Mouse (Mus musculus) kidney, adult 8-10 months (tissue): Measurements from ENCODE around the gene Abtb2.
A peak's percentile ranks its signal among the peaks of the same experiment; 100 is the strongest.
"Not testable (repeated sequence)": the region's sequence is repeated elsewhere in the genome, so short reads cannot be mapped to it uniquely, and the experiment has no call there.

Experiments used
- DNase-seq, 2 experiments: peaks; one replicate each; pipeline ENCODE4 v3.0.0; 2022

Abtb2 gene

DNA sequence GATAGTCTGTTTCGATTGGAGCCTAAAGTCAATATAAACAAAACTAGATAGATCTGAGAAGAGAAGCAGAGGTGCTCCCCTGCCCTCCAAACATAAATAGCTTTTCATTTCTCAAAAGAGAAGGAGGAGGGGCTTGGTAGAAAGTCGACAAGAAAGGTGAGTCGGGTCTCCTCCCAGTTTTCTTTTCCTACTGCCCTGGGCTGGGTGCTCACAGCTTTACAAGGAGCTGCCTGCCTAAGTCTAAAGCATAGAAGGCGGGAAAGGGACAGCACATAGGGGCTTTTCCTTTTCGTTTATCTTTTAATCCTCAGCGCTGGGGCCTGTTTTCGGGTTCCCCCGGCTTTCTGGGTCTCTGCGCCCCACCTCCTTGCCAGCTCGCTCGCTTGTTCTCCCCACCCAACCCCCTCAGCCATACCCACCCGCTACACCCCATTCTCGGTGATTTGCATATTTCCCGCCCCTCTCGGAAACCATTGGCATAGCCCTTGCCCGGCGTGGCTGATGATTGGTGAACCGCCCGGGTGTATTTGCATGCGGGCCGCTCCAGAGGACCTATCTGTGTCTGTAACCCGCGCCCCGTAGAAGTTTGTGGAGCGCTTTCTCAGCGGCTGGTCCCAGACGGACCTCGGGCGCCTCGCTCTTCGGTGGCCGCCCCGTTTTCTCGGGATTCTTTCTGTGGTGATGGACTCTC is at the start of gene Abtb2:
TSS of gene Abtb2 (plus strand) at position 579 of the 691 bp plus-strand sequence.
- DNase-seq: peak; percentile 94 to 95

DNA sequence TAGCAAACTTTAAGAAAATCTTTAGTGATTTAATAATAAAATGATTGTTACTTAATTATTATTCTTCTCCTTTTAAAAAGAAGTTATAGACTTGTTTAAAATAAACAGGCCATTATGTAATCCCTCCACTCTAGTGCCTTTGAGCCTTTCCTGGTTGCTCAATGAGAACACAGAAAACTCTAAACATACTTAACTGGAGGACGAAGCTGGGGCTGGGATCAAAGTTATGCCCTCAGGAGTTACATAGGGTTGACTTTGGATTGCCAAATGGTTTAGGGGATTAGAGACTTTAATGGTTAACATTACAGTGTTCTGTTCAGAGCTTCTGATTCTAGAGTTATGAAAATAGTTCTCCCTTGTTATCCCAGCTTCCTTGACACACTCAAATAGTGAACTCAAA is 49.6 kb upstream of the Abtb2 start:
- no peak for DNase-seq

DNA sequence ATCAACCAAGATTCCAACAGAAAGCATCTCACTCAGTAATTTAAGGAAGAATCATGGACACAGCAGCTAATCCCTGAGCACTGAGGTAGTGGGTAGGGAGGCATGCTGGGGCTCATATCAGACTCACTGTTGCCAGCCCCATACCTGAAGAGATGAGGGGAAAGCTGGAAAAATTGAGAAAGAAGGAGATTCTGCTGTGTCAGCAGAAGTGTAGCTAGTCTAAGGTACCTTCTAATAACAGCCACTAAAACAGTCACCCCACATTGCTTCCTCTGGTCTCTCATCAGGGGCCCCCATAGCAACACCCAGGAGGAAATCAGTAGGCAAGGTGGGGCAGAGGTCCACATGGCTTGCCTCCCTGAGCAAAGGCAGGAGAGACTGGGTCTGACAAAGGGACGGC is 40.5 kb upstream of the Abtb2 start:
- DNase-seq: no peak

DNA sequence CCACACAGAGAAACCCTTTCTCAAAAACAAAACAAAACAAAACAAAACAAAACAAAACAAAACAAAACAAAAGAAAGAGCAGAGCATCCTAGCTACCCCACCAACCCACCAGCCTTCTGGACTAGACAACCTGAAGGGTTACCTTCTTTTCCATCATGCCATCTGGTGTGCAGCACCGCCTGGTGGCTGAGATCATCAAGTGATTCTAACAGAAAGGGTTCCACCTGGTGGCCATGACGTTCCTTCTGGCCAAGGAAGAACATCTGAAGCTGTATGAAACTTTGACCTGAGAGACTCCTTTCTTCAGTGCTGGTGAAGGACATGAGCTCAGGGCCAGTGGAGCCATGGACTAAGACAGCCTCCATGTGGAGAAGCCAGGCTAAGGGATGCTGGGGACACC is 19.0 kb upstream of the Abtb2 start:
- peak; percentile 78 to 91 for DNase-seq

DNA sequence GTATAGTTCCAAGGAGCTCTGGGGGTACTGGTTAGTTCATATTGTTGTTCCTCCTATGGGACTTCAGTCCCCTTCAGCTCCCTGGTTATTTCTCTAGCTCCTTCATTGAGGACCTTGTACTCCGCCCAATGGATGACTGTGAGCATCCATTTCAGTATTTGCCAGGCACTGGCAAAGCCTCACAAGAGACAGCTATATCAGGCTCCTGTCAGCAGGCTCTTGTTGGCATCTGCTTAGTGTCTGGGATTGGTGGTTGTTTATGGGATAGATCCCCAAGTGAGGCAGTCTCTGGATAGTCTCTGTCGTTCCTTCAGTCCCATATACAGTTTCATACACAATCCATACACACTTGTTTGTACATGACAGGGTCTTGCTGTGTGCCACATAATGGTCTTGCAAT is 15.8 kb upstream of the Abtb2 start:
- DNase-seq: not testable (repeated sequence)

DNA sequence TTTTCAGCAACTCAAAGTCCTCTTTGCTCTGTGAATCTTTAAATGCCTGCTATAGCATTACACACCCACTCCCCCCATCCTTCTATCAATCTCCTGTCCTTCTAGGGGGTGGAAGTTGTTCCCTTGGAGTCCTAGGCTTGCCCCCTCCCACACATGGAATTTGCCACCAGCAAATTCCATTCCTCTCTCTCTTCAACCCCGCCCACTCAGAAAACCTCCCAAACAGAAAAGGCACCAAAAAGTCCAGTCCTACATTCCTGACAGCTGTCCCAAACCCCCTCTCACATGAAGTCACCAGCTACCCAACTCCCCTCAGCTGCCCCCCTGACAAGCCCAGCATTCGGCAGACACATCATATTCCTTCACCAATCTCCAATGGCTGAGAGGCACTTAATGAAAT is 12.1 kb upstream of the Abtb2 start:
- DNase-seq: no peak

DNA sequence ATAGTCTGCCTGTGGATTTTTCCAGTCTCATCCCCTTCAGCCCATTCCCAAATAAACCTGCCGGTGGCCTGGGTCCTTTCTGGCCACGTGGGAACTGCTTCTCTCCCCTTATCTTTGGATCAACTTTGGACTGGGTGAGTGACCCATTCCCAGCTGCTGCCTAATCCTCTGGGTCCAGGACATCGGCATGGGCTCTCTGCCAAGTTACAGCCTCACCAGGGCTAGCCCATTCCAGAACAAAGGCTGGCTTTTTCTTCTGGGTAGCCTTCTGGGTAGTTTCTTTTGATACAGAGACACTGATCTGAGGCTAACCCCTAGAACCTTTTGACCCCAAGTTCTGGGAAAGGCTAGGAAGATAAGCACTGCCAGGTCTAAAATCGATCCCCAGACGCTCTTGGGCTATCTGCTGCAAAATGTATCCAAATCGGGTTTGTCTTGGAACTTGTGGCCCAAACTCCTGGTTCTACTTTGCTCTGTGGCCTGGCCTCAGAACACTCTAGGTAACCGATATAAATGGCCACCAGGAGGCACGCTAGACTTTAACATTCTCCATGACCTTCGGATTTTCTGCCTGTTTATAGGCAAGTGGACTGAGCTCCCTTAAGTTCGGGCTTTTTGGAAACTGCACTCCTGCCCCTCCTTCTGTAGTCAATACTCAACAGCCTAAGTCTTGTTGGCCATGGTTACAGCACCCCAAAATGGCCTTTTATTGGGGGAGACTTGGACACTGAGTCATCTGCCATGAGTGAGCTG is 9.8 kb upstream of the Abtb2 start:
- peak in 1 of 2 experiments; percentile 69 for DNase-seq

DNA sequence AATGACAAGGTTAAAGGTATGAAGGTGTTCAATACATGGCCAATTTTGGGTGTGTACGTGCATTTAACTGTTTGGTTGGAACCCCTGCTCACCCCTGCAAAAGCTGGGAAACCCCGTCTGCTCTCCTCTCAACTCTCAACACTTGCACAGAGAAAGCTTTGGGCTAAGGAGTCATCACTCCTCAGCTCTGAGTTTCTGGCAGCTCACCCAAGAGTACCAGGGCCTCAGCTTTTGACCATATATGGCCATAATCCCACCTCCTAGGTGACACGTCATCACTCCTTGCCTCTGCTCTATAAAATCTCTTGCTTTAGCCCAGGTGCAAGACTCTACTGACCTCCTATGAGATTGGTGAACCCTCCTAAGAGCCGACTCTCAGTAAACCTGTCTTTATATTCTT is 5.2 kb upstream of the Abtb2 start:
- no peak for DNase-seq

DNA sequence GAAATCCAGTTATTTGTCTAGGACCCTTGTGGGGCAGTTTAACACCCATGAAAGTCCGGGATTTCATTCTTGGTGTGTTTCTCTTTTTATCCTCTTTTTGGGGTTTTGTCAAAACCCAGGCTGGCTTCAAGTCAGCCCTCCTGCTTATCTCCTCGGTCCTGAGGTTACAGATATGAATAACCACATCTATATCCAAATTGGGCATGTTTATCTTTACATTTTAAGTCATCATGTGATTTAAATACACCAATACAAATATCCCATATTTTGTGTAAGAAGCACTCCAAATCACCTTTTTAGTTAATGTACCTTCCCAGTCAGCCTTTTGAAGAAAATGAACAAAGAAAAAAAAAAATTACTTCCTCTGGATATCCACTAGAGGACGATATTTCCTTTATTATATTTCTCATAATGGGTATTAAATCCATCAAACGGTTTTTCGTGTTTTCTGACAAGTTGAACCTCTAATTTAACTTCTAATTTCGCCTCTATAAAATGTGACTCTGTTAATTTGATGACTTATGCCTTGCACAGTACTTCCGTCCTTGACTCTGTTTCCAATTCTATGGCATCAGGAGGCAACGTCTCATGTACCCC is 1.6 kb upstream of the Abtb2 start:
- DNase-seq: no peak

DNA sequence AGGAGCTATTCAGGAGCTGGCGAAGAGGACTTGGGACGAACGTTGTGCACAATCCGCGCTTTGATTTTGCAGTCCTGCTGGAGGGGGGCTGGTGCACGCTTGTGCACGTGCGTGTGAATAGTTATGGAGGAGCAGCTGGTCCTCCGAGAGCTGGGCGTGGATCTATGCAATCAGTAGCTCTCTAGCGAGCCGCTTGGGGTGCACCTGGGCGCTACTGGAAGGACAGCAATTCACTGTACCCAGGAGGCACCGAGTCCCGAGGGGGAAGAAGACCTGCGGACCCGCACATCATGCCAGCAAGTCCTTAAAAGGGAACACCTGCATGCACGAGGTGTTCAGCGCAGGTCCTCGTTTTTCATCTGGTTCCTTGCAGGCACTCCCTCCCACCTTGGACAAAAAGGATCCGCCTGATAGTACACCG is 929 bp upstream of the Abtb2 start:
- peak; percentile 28 to 37 for DNase-seq

DNA sequence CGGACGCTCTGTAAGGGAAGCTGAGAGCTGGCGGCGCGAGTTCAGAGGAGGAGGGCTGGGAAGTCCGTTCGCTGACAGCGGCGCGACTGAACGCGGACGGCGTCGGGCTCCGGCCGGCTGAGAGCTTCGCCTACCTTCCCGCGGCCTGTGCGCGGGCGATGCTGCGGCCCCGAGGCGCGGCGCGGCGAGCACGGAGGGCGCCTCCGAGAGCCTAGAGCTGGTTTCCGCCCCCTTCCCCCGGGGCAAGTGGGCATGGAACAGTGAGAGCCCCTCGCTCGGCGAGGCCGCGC is 258 bp downstream of the Abtb2 start:
- no peak for DNase-seq

DNA sequence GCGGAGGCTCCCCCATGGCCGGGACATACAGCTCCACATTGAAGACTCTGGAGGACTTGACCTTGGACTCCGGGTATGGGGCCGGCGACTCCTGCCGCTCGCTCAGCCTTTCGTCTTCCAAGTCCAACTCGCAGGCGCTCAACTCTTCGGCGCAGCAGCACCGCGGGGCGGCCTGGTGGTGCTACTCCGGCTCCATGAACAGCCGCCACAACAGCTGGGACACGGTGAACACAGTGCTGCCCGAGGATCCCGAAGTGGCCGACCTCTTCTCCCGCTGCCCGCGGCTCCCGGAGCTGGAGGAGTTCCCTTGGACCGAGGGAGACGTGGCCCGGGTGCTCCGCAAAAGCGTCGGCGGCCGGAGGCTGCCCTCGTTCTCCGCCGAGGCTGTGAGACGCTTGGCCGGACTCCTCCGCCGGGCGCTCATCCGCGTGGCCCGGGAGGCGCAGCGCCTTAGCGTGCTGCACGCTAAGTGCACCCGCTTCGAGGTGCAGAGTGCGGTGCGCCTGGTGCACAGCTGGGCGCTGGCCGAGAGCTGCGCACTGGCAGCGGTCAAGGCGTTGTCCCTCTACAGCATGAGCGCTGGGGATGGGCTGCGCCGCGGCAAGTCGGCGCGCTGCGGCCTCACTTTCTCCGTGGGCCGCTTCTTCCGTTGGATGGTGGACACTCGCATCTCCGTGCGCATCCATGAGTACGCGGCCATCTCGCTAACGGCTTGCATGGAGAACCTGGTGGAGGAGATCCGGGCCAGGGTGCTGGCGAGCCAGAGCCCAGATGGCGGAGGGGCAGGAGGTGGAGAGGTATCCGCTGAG is 807 bp downstream of the Abtb2 start:
- DNase-seq: peak; percentile 57 to 65

DNA sequence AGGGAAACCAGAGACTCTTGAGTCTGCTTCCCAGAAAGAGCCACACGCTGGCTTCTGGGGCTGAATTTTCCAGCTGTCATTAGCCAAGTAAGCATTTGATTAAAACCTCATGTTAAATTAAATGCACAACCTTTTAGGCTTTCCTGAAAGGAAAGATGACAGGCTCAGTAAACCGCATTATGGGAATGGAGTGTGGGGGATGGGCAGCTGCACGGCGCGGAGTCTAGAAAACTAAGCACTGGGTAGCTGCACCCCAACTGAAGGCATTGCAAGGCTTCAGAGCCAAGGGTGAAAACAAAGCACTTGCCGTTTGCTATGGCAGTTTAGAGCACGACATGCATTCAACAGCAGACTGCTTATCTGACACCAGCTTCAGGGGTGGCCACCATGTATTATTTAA is 2.1 kb downstream of the Abtb2 start:
- DNase-seq: no peak

DNA sequence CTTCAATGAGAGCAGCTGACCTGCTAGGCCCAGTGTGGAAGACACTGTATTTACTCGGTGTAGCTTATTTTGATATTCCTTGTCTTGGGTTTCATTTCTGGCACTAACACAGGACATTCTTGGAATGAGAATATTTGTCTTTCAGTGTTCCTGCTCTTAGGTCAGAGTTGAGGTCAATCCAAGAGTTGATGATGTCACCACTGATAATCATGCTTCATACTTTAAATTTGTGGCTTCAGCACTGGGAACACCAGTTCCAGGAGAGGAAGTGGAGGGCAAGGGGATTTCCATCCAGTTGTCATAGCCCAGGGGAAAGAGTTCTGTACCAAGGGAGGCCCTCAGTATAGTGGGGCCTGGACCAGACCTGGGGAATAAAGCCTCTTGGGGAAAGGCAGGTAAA is 3.6 kb downstream of the Abtb2 start:
- DNase-seq: no peak

DNA sequence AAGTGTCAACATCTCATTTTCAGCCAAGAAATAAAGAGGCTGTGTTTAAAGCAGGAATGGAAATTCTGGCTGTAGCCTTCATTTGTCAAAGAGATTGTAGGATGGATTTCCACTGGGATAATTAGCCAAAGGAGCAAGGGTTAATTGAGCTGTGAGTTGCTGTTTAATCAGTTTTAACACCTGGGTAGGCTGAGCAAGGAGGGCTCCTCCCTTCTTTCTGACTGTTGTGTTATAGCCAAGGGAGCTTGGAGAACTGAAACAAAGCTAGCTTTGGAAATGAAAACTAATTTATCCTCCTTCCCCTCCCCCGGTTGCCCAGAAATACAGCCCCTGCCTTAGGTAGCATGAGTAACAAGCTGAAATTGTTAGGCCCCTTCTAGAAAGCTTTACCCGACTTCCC is 6.2 kb downstream of the Abtb2 start:
- peak; percentile 51 to 71 for DNase-seq

DNA sequence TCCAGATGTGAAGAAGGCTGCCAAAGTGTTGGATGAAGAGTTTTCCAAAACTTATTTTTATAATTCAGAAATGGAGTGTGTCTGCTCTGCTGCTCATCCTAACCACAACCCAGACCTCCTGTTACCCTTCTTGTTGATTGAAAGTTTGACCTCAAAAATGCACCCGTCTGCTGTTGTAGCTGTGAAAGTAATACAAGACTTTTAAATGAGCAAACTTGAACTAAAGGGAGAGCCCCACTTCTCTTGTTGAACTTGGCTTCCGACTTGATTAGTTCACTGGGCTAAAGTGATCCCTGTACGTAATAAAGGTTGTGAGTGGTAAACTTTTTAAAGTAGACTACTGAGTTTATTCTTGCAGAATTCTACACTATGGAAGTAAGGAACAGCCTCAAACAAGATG is 10.3 kb downstream of the Abtb2 start:
- no peak for DNase-seq

DNA sequence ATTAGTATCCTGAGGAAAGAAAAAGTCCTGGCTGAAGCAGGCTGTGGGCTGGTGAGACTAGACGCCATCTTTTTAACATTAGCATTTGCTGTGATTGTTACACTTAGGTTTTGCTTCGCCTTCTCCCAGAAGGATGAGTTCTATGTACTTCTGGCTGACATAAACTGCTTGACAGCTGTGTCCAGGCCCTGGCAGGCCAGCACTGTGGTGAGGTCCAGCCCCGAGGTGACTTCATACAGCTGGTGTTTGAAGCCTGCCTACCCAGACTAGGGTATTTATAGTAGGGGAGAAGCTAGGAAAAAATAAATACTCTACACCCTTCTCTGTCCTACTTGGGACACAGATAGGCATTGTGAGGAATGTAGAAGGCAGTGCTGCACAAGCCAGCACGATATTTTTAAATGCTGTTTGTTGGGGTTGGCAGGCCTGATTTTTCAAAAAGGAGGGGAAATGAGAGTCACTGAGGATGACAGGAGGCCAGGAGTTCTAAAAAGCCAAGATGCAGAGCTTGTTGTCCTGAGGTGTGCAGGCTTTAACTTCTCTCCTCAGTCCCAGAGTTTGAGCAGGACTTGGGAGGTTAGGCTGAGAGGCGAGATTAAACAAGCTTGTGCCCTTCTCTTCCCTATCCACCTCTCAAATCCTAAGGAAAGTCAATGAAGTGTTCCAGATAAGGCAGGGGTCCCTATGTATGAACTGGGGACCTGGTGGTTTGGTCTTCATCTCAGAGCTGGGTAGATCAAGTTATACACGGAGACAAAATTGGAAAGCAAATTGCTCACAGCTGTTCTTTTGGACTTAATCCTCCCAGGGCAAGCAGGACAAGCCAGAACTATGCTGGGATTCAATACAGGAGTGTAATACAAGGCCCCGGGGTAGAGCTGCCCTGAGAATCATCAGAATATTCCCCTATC is 11.9 kb downstream of the Abtb2 start:
- DNase-seq: no peak

DNA sequence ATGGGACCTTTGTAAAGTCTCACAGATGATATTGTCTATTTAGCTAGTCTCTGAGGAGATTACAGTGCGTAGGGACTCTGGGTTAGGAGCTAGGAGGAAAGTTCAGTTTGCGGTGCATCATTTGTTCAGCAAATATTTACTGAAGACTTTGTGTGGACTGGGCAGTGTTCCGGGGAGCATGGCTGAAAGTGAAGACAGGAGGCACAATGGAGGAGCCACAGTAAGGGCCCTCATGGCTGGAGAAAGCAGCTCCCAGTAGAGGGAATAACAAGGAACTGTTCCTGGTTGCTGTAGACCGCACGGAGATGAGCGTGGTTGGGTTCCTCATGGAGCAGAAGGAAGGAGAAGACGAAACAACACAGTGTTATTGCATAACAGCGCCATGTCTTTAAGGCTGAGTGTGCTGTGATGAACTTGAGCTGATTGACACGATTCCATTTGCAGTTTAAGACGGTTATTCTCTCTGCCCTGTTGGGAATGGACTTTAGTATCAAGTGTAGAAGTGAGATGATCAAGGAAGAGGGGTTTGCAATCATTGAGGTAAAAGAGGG is 12.6 kb downstream of the Abtb2 start:
- no peak for DNase-seq

DNA sequence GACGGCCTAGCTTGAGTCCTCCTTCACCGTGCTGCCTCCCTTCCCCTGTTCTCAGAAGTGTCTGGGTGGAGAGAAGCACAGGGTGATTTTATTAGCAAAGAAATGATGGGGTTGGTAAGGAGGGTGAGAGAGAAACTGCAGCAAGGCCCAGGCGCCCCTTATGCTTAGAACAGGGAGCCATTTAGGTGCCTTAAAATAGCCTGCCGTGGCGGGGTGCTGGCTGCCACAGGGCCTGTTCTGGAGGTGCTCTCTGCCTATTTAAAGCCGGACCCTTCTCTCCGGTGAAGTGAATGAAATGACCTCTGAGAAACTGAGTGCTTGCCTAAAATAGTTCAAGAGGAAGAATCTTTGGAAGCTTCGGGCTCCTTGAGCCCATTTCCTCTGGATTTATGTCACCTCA is 14.6 kb downstream of the Abtb2 start:
- DNase-seq: no peak

DNA sequence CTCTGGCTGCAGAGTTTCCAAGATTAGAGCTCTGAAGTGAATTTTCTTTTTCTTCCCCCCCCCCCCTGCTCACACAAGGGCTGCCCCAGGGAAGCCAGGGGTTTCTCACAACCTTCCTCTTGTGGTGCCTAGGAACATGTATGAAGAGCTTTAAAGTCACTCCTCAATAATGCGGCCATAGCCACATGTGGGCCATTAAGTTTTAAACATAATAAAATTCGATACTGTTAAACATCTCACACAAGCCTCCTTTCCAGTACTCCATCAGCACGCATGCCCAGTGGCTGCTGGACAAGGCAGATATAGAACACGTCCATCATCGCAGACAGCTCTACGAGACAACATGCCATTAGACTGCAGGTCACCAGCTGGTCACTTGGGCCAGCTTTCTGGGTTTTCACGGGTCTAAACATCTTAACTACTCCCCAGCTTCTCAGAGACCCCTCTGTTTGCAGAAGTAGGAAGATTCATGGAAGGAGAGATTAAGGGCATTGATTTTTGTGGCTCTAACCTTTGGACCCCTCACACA is 15.3 kb downstream of the Abtb2 start:
- no peak for DNase-seq

DNA sequence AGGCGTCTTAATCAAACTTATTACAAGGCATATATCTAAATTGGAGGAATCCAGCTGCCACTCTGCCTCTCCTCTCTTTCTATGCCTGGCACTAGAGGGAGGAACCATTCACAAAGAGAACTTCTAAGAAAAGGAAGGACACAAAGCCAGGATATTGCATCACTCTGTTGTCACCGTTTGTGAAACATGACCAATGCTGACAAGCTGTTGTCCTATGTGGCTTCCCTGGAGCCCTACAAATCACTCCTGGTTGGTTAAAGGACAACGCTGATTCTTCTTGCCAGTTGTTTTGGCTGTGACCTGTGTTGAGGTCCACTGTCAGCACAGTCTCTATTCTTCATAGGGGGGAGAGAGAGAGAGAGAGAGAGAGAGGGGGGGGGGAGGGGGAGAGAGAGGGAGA is 17.2 kb downstream of the Abtb2 start:
- DNase-seq: no peak

DNA sequence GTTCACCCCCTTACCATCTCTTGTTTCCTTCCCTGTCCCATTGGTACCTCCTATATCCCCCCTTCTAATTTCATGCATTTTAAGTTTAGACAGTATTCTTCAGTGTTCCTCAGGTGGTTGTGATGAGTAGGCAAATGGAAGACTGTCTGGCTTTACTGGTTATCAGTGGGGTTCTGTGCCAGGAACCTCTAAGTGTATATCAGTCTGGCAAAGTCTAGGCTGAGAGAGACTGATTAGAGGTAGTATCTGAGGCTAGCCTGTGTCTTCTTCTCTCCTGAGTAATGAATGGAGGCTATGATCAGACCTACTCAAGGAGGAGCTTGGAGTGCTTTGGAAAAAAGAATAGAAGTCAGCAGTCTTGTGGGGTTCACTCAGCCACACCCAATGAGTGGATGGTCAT is 18.0 kb downstream of the Abtb2 start:
- no peak for DNase-seq
